Mouse (Mus musculus) bone marrow, adult 2 months (tissue): ENCODE results near the gene Trim54. TPM values are rescaled to one million over a fixed set of nuclear protein-coding genes. Genes with fewer than 3 reads are reported as not detected.

Experiments used
- H3K27ac ChIP-seq: fragments of 200-500 bp; 2 replicates; pipeline ENCODE4 v1.5.1; 2012; ENCODE audit warnings: low read depth, mild to moderate bottlenecking, control low read depth, inconsistent platforms, low read length; ENCODE audit not compliant: control insufficient read depth, poor library complexity, insufficient read depth
- H3K4me1 ChIP-seq: fragments of 200-500 bp; 2 replicates; pipeline ENCODE4 v1.6.1; 2011; ENCODE audit warnings: low read length; ENCODE audit not compliant: control insufficient read depth, insufficient read depth
- H3K4me3 ChIP-seq: fragments of 200-500 bp; replicated peaks from 2 replicates; pipeline ENCODE3; 2011; ENCODE audit warnings: mild to moderate bottlenecking, low read depth, low read length, control low read depth; ENCODE audit not compliant: control insufficient read depth
- CTCF ChIP-seq: fragments of 200-500 bp; IDR thresholded peaks from 2 replicates; pipeline ENCODE4 v1.5.1; 2011; ENCODE audit warnings: low read length, control low read depth; ENCODE audit not compliant: control insufficient read depth, insufficient read depth
- POLR2A ChIP-seq: fragments of 200-500 bp; IDR thresholded peaks from 2 replicates; pipeline ENCODE4 v1.6.1; 2011; ENCODE audit warnings: low read depth, mild to moderate bottlenecking, control low read depth, low read length, borderline replicate concordance; ENCODE audit not compliant: control insufficient read depth
- WGBS: fragments of 180-500 bp; shearing (Covaris S2); methylation state at CpG from one replicate; pipeline ENCODE4 v1.1.7; 2018; 5-methylcytosine and 5-hydroxymethylcytosine counted together
- polyA plus RNA-seq: library from polyadenylated mRNA; stranded (reverse); fragments of >200 nt; gene quantifications from 2 replicates; pipeline ENCODE4 v1.2.4, GENCODE M21; 2011; ENCODE audit warnings: low replicate concordance; ENCODE audit not compliant: missing spikeins, insufficient read depth, insufficient read length

The Trim54 gene
- not detected in 2 replicates for polyA plus RNA-seq

- H3K27ac ChIP-seq, result no peak within 1 kb of the TSS
- no peak within 1 kb of the TSS for H3K4me3 ChIP-seq
- 32% methylated on average over 3 of the region's 3 CpGs for WGBS
- H3K4me1 ChIP-seq, result no peaks in the 10 kb centered on the region
- TF ChIP-seq CTCF (no peak), POLR2A (no peak)
These were observed at the start of gene Trim54 for GRCm38 (mm10) chr5:31116354-31116753. TSS of gene Trim54 (plus strand) at chr5:31116712.

GRCm38 (mm10) chr5:31069810-31070209, 46.7 kb upstream of the Trim54 start:
- 91% methylated on average over 3 of the region's 3 CpGs for WGBS
- Histone ChIP-seq H3K4me3 (no peak overlapping the region), H3K27ac (no peak overlapping the region), H3K4me1 (no peaks in the 10 kb centered on the region)
- no peak for TF ChIP-seq CTCF
- no peak for TF ChIP-seq POLR2A

- TF ChIP-seq POLR2A (no peak), CTCF (no peak)
- no peak overlapping the region for H3K4me3 ChIP-seq
- 81% methylated on average over 2 of the region's 2 CpGs for WGBS
- H3K27ac ChIP-seq, result no peak overlapping the region
- H3K4me1 ChIP-seq, result no peaks in the 10 kb centered on the region
These were observed 45.5 kb upstream of the Trim54 start for GRCm38 (mm10) chr5:31071059-31071458.

GRCm38 (mm10) chr5:31071821-31072220, 44.7 kb upstream of the Trim54 start:
- 92% methylated on average over 11 of the region's 11 CpGs for WGBS
- Histone ChIP-seq H3K4me1 (no peaks in the 10 kb centered on the region), H3K27ac (no peak overlapping the region), H3K4me3 (no peak overlapping the region)
- TF ChIP-seq CTCF (no peak), POLR2A (no peak)

GRCm38 (mm10) chr5:31073176-31073575, 43.3 kb upstream of the Trim54 start:
- no peaks in the 10 kb centered on the region for H3K4me1 ChIP-seq
- no peak overlapping the region for H3K4me3 ChIP-seq
- 91% methylated on average over 12 of the region's 12 CpGs for WGBS
- TF ChIP-seq POLR2A (no peak), CTCF (no peak)
- no peak overlapping the region for H3K27ac ChIP-seq

GRCm38 (mm10) chr5:31076346-31076745, 40.2 kb upstream of the Trim54 start:
- no peak overlapping the region for H3K27ac ChIP-seq
- WGBS, result 84% methylated on average over 13 of the region's 13 CpGs
- no peak overlapping the region for H3K4me3 ChIP-seq
- no peaks in the 10 kb centered on the region for H3K4me1 ChIP-seq
- TF ChIP-seq CTCF, result no peak
- TF ChIP-seq POLR2A, result no peak

- TF ChIP-seq CTCF, result no peak
- TF ChIP-seq POLR2A, result no peak
- Histone ChIP-seq H3K4me1 (no peaks in the 10 kb centered on the region), H3K27ac (no peak overlapping the region), H3K4me3 (no peak overlapping the region)
- whole genome bisulfite sequencing, result 76% methylated on average over 13 of the region's 13 CpGs
These were observed 36.3 kb upstream of the Trim54 start for GRCm38 (mm10) chr5:31080059-31080794.

GRCm38 (mm10) chr5:31080795-31081164, 35.7 kb upstream of the Trim54 start:
- no peak for TF ChIP-seq CTCF
- TF ChIP-seq POLR2A, result no peak
- Histone ChIP-seq H3K27ac (no peak overlapping the region), H3K4me3 (no peak overlapping the region), H3K4me1 (no peaks in the 10 kb centered on the region)
- WGBS, result 75% methylated on average over 3 of the region's 3 CpGs

GRCm38 (mm10) chr5:31081386-31081785, 35.1 kb upstream of the Trim54 start:
- H3K4me3 ChIP-seq, result no peak overlapping the region
- no peaks in the 10 kb centered on the region for H3K4me1 ChIP-seq
- TF ChIP-seq POLR2A (no peak), CTCF (peak; percentile 83)
- no peak overlapping the region for H3K27ac ChIP-seq
- 79% methylated on average over 3 of the region's 3 CpGs for WGBS
